Mouse (Mus musculus): ENCODE results near the gene Morc3.

Gene Morc3

DNA sequence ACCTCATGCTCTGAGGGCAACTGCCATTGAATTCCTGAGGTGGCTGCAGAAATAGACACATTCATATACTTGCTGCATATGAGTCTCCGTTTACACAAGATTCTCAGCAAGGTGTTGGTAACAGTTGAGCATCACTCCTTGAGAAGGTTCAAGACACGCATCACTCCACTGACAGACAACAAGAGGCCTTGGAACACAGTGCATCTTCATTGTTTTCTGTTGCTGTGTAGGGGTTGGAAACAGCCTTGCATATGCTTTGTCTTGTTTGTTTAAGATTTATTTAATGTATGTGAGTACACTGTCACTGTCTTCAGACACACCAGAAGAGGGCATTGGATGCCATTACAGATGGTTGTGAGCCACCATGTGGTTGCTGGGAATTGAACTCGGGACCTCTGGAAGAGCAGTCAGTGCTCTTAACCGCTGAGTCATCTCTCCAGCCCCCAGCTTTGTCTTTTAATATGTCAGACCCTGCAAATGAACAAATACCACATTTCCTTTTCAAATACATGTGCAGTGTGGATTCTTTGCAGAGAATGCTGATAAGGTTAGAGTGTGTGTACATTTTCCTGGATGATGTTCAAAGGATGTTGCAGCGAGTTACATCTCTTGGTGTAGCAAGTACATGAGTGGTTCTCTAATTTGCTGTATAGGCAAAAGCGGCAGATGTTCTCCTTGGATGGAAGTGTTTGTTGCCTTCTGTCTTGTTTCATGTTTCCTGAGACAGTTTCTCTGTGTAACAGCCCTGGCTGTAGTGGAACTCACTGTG, 45.9 kb downstream of the Morc3 start:
- in situ Hi-C loops (cut with MboI, MseI) = no loop called here

DNA sequence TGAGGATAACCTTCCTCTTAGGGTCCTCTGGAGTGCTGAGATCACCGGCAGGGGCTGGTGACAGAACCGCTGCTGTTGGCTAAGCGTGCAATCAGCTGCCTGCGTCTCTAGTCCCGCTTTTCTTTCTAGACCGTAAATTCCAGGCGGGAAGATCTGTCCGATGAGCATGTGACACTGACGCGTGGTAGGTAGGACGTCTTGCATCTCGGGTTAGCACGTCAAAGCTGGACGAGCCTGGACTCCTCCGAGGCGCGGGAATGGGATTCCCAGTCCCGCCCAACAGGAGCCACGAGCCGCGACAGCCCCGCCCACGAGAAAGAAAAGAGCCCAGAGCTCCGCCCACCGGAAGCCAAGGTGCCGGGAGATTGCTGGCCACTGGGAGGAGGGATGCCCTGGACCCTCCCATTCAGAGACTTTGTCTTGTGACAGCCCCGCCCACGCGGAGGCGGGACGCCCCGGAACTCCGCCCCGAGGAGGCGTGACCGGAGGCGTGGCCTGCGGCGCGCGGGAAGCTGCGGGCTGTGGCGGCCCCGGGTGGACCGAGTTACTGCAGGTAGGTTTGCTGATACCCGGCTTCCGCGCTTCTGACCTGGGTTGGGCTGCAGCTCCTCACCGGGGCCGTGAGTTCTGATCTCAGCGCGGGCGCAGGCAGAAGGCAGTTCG, 51.6 kb downstream of the Morc3 start, which contains the start of gene Chaf1b:
TSS of gene Chaf1b (plus strand) at position 479 of the 663 bp plus-strand sequence.
- in situ Hi-C loops (cut with MboI, MseI) = loop anchor here (5.0 kb wide), 1 partner anchor 51 kb away; the partner anchor contains the start of gene Morc3

- in situ Hi-C loops (cut with MboI, MseI) = loop anchor here (5.0 kb wide), 1 partner anchor 52 kb away; the partner anchor contains the start of gene Morc3
Observed at GRCm38 (mm10) chr16:93884086-93884721, 52.3 kb downstream of the Morc3 start.

- in situ Hi-C loops (cut with MboI, MseI) = loop anchor here (5.0 kb wide), 1 partner anchor 52 kb away; the partner anchor contains the start of gene Morc3
Observed at GRCm38 (mm10) chr16:93884722-93885113, 52.8 kb downstream of the Morc3 start.

GRCm38 (mm10) chr16:93888481-93888880, 56.6 kb downstream of the Morc3 start:
- in situ Hi-C loops (cut with MboI, MseI) = no loop called here

DNA sequence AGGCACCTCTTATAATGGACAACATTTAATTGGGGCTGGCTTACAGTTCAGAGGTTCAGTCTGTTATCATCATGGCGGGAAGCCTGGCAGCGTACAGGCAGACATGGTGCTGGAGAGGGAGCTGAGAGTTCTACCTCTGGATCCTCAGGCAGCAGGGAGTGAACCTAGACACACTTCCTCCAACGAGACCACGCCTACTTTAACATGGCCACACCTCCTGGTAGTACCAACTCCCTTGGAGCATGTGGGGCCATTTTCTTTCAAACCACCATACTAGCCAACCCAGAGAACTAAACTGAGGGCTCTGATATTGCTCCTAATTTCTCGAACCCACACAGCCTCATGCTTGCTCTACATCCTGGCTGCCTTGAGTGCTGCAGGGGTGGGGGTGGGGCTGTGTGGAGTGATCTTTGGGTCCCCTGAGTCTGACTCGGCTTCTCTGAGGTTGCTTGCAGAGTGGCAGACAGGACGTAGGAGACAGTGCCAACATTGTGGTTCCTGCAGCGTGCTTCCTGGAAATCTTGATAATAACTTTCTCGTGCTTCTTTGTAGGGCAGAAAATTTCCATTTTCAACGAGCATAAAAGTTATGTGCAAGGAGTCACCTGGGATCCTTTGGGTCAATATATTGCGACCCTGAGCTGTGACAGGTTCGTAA, 59.2 kb downstream of the Morc3 start:
- in situ Hi-C loops (cut with MboI, MseI) = no loop called here

- in situ Hi-C loops (cut with MboI, MseI) = no loop called here
Observed at GRCm38 (mm10) chr16:93893285-93893684, 61.4 kb downstream of the Morc3 start.

GRCm38 (mm10) chr16:93903027-93903426, 71.1 kb downstream of the Morc3 start:
- in situ Hi-C loops (cut with MboI, MseI) = no loop called here

- in situ Hi-C loops (cut with MboI, MseI) = no loop called here
Observed at GRCm38 (mm10) chr16:93906156-93907014, 74.5 kb downstream of the Morc3 start.

DNA sequence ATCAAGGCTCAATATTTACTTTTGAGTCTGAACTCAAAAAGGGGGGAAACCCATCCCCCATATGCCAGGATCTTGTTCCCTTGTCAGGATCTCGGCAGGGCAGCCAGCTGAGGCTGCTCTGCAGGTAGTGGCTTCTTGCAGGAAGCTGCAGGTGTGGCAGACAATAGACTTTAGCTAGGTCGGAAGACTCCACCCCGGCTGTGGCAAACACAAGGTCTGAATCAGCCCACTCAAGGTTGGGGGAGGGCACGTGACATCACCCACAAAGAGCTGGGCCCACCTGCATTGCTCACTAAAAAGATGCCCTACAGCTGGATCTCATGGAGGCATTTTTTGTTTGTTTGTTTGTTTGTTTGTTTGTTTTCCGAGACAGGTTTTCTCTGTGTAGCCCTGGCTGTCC, 75.8 kb downstream of the Morc3 start:
- in situ Hi-C loops (cut with MboI, MseI) = no loop called here

- in situ Hi-C loops (cut with MboI, MseI) = no loop called here
Observed at GRCm38 (mm10) chr16:93908196-93908595, 76.3 kb downstream of the Morc3 start.

DNA sequence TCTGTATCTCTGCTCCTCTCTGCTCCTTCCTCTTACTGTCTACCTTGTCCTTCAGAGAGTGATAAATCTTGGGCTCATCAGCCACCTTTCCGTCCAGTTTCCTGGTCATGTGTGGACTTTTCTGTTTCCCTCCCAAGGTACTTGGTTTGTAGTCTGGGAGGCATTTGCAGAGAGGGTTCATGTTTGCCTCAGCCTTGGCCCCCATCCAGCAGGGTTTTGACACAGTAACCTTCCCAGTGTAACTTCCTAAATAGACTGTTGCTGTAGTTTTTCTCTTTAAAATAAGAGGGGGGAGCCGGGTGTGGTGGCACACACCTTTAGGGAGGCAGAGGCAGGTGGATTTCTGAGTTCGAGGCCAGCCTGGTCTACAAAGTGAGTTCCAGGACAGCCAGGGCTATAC, 78.0 kb downstream of the Morc3 start:
- in situ Hi-C loops (cut with MboI, MseI) = loop anchor here (10.0 kb wide), 2 partner anchors 805 to 1525 kb away; no protein-coding TSS in a partner anchor

DNA sequence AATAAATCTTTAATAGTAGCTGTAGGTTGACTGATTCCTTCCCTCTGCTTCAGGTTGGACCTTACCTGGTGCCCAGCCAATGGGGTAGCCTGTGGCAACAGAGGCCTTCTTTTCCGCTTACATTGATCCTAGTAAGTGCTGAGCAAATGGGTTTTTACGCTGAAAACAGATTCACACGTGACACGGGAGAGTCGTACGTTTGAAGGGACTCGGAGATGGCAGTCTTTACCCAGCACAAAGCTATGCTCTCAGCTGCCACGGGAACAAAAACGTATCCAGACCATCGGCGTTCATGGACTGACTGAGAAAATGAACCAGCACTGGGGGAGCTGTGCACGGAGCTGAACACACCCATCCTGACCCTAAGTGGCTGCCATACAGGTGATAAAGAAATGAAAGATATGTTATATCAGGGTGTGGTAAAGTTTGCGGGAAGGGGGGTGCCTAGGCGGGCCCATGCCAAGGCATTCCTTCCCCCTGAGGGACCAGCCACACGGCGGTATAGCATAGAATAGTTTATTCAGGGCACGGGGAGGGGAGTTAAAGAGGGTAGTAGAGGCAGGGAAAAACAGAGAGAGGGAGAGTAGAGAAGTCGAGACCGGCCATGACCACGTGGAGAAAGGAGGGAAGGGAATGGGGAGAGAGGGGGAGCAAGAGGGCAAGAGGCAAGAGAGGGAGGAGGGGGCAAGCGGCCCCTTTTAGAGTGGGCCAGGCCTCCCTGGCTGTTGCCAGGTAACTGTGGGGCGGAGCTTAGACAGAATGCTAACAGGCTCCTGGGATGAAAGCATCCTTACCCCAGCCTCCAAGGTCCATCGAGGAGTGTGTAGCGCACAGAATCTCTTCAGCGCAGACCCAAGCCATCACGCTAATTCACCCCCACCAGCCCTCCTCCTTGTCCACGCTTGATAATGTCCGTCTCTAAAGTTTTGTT, 79.1 kb downstream of the Morc3 start:
- in situ Hi-C loops (cut with MboI, MseI) = loop anchor here (10.0 kb wide), 2 partner anchors 804 to 1526 kb away; no protein-coding TSS in a partner anchor

DNA sequence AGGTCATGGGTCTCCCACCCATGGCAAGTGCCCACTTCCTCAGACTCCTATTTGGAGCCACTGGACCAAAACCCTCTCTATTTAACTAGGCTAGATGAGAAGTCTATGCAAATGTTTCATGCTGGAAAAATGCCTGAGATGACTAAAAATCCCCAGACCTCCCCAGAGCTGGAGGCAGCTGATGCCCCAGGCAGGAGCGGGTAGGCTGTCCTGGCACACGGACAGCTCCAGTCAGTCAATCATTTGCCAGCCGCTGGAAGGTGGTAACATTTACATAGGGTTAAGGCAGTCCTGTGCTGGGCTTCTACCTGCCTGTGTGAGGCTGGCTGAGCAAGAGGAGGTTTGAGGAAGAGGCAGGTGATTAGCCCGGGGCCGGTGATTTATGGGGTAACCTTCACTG, 80.2 kb downstream of the Morc3 start:
- in situ Hi-C loops (cut with MboI, MseI) = loop anchor here (10.0 kb wide), 2 partner anchors 803 to 1527 kb away; no protein-coding TSS in a partner anchor

GRCm38 (mm10) chr16:93912808-93913207, 80.9 kb downstream of the Morc3 start:
- in situ Hi-C loops (cut with MboI, MseI) = loop anchor here (10.0 kb wide), 2 partner anchors 802 to 1528 kb away; no protein-coding TSS in a partner anchor

DNA sequence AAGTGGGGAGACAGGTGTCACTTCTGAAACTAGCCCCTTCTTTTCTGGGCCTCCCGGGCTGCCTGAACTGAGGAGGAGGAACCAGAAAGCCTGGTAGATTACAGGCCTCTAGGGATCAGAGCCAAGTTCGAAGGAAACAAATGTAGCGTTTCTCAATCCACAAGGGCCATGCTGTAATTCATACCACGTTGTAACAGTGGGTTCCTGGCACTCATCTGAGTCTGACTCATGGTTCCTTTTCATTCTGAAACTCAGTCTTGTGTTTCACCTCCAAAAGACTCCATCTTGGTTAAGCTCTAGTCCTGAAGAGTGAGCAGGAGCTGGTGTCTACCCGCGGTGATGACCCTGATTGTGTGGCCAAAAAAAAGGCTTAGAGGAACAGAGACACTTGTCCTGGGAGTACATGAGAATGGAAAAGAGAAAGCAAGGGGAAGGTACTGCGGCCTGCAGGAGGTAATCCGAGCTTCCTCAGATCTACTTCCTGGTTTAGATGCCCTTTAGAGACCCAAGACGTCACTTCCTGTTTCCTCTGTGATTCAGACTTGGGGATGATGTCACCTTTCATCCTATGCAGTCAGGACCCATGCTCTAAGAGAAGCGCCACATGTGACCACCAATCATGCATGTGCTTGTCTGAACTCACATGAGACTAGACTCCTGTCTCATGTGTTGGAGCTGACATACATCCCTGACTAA, 82.1 kb downstream of the Morc3 start:
- in situ Hi-C loops (cut with MboI, MseI) = loop anchor here (10.0 kb wide), 2 partner anchors 801 to 1529 kb away; no protein-coding TSS in a partner anchor

DNA sequence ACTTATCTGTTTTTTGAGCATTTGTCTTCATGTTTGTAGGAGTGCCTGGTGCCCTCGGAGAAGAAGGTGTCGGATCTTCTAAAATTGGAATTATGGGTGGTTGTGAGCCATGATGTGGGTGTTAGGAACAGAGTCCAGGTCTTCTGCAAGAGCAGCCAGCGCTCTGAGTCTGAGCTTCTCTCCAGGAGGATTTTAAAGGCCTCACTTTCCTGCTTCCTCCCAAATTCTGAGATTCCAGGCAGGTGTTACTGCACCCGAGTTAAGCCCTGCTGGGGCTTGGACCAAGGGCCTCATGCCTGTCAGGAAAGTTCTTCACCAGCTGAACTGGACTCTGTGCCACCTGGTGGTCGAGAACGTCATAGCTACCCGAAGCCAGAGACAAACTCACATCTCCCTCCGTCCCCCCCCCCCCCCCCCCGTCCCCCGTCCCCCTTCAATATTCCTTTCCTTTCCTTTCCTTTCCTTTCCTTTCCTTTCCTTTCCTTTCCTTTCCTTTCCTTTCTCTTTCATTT, 83.5 kb downstream of the Morc3 start:
- in situ Hi-C loops (cut with MboI, MseI) = loop anchor here (10.0 kb wide), 2 partner anchors 799 to 1531 kb away; no protein-coding TSS in a partner anchor
